Mouse (Mus musculus) neural tube, embryonic 13.5 days (tissue): Measurements from ENCODE around the gene AA467197. TPM values are rescaled to one million over a fixed set of nuclear protein-coding genes. Genes with fewer than 3 reads are reported as not detected.

Source experiments
- ATAC-seq: fragments of 200-750 bp; cut with Nextera tagmentation; 2 replicates; pipeline ENCODE4 v1.8.0; 2017; ENCODE audit warnings: low read depth, mild to moderate bottlenecking, moderate TSS enrichment, moderate library complexity
- H3K27ac ChIP-seq: fragments of 300-500 bp; sonication (generic); replicated peaks from 2 replicates; pipeline ENCODE4 v1.5.1; 2015; ENCODE audit warnings: moderate library complexity, mild to moderate bottlenecking, inconsistent platforms
- H3K27me3 ChIP-seq: fragments of 300-500 bp; sonication (generic); 2 replicates; pipeline ENCODE4 v1.6.1; 2015; ENCODE audit warnings: mild to moderate bottlenecking, inconsistent platforms
- H3K36me3 ChIP-seq: fragments of 300-500 bp; sonication (generic); 2 replicates; pipeline ENCODE4 v1.6.1; 2015; ENCODE audit warnings: mild to moderate bottlenecking, inconsistent platforms
- H3K4me1 ChIP-seq: fragments of 300-500 bp; sonication (generic); replicated peaks from 2 replicates; pipeline ENCODE4 v1.6.1; 2015; ENCODE audit warnings: inconsistent platforms
- H3K4me2 ChIP-seq: fragments of 300-500 bp; sonication (generic); 2 replicates; pipeline ENCODE4 v1.6.1; 2015; ENCODE audit warnings: inconsistent platforms, mild to moderate bottlenecking, moderate library complexity
- H3K4me3 ChIP-seq: fragments of 300-500 bp; sonication (generic); 2 replicates; pipeline ENCODE4 v1.5.1; 2015; ENCODE audit warnings: mild to moderate bottlenecking, inconsistent platforms
- H3K9ac ChIP-seq: fragments of 300-500 bp; sonication (generic); 2 replicates; pipeline ENCODE4 v1.6.1; 2015; ENCODE audit warnings: moderate library complexity, mild to moderate bottlenecking, inconsistent platforms
- H3K9me3 ChIP-seq: fragments of 300-500 bp; sonication (generic); 2 replicates; pipeline ENCODE4 v1.6.1; 2016; ENCODE audit warnings: inconsistent platforms
- WGBS: fragments of 180-500 bp; shearing (Covaris S2); methylation state at CpG from one replicate; pipeline ENCODE4 v1.1.7; 2015; 5-methylcytosine and 5-hydroxymethylcytosine counted together
- microRNA counts: library from miRNA; unstranded; fragments of <30 nt; microRNA quantifications from one replicate; lab custom pipeline; 2016
- microRNA-seq: library from miRNA; unstranded; fragments of <30 nt; microRNA quantifications from one replicate; pipeline ENCODE4, GENCODE M21; 2016
- polyA plus RNA-seq: library from polyadenylated mRNA; unstranded; fragments of >200 nt; fragmentation: Nextera tagmentation; extraction: Ambion mirVana; gene quantifications from 2 replicates; pipeline ENCODE4 v1.2.1, GENCODE M21; 2015

Gene AA467197
- polyA plus RNA-seq, 1 experiment from 2014 or later = not detected

- H3K27ac ChIP-seq = no peak overlapping the region
- no peaks in the 10 kb centered on the region for H3K27me3 ChIP-seq
- H3K4me1 ChIP-seq = no peaks in the 10 kb centered on the region
- ATAC-seq = peak; percentile 23; the same call in 1 of the 2 replicates
- 88% methylated on average over 5 of the region's 5 CpGs for WGBS
- no peak overlapping the region for H3K9ac ChIP-seq
- H3K4me2 ChIP-seq = no peak overlapping the region
- peaks cover 13% of the 10 kb centered on the region for H3K9me3 ChIP-seq
- no peak overlapping the region for H3K4me3 ChIP-seq
- peaks cover 9% of the 10 kb centered on the region for H3K36me3 ChIP-seq
These were observed 44.8 kb downstream of the AA467197 start for GRCm38 (mm10) chr2:122681379-122682137.

GRCm38 (mm10) chr2:122682520-122682919 is 45.7 kb downstream of the AA467197 start:
- Histone ChIP-seq H3K27ac (no peak overlapping the region), H3K36me3 (peaks cover 12% of the 10 kb centered on the region), H3K4me2 (no peak overlapping the region), H3K4me1 (no peaks in the 10 kb centered on the region), H3K9ac (no peak overlapping the region), H3K27me3 (no peaks in the 10 kb centered on the region), H3K4me3 (no peak overlapping the region), H3K9me3 (peaks cover 13% of the 10 kb centered on the region)
- no peak for ATAC-seq
- 59% methylated on average over 2 of the region's 2 CpGs for WGBS

- Histone ChIP-seq H3K27me3 (no peaks in the 10 kb centered on the region), H3K4me3 (no peak overlapping the region), H3K4me1 (no peaks in the 10 kb centered on the region), H3K36me3 (peaks cover 16% of the 10 kb centered on the region), H3K9ac (no peak overlapping the region), H3K4me2 (no peak overlapping the region), H3K27ac (no peak overlapping the region), H3K9me3 (peaks cover 13% of the 10 kb centered on the region)
- 64% methylated on average over 1 of the region's 1 CpGs for WGBS
- ATAC-seq = peak; percentile 56; the same call in 1 of the 2 replicates
These were observed 46.9 kb downstream of the AA467197 start for GRCm38 (mm10) chr2:122683641-122684040.

GRCm38 (mm10) chr2:122686665-122687064 is 49.9 kb downstream of the AA467197 start:
- Histone ChIP-seq H3K27ac (no peak overlapping the region), H3K9me3 (peaks cover 6% of the 10 kb centered on the region), H3K36me3 (peaks cover 15% of the 10 kb centered on the region), H3K4me1 (no peaks in the 10 kb centered on the region), H3K9ac (no peak overlapping the region), H3K4me3 (no peak overlapping the region), H3K27me3 (no peaks in the 10 kb centered on the region), H3K4me2 (no peak overlapping the region)
- 80% methylated on average over 6 of the region's 6 CpGs for WGBS
- no peak for ATAC-seq

MicroRNAs encoded within 50 kb of the gene (microRNA counts, 519-probe panel; counts per million panel counts)
- not detected for microRNA mmu-miR-147 (lab: Ali Mortazavi, UCI)

Small RNA genes within 50 kb of the gene (microRNA-seq; reads per million reads assigned to microRNA genes)
- gene Mir147 = 6.8 reads per million, percentile 23 among the genes with 10 or more reads in this experiment

Other genes with a start within 250 kb of the AA467197 start
- 0.11 TPM in 1 of 2 replicates, not detected in the other for gene Slc28a2, start 210.5 kb upstream of the AA467197 start, polyA plus RNA-seq
- gene Gm14085, start 152.0 kb upstream of the AA467197 start, polyA plus RNA-seq = not detected in 2 replicates
- gene Gatm, start 25.7 kb upstream of the AA467197 start, polyA plus RNA-seq = 28.1 and 31.1 TPM in 2 replicates
- gene Slc30a4, start 65.7 kb downstream of the AA467197 start, polyA plus RNA-seq = 6.6 and 7.8 TPM in 2 replicates
- gene Bloc1s6, start 101.5 kb downstream of the AA467197 start, polyA plus RNA-seq = 75.4 and 84.9 TPM in 2 replicates
- gene Sqor, start 128.3 kb downstream of the AA467197 start, polyA plus RNA-seq = 2.3 and 2.5 TPM in 2 replicates